Mouse (Mus musculus): ENCODE data around the gene Slc30a7. TPM values are rescaled to one million over a fixed set of nuclear protein-coding genes. Genes with fewer than 3 reads are reported as not detected.

The Slc30a7 gene
- total and polyA plus RNA-seq, 3 experiments, result 15.0 to 38.9 (median 25.3) TPM

DNA sequence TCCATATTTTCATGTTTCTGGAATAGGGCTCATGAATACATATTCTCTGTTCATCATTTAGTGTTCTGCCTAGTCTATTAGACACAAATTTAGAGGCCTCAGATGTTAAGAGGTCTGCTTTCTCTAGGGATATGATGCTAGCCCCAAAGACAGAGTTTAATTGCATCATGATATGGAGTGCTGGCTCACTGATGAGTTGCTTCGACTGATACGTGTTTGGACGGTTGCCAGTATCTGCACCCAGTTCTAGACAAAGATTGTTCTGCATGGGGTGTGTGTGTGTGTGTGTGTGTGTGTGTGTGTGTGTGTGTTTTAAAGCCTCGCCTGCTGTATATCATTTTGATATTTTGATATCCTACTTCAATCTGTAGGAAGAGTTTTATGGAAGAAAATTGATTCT is 114.9 kb downstream of the Slc30a7 start:
- H3K36me3 ChIP-seq (replicated peaks in 1 of 2; ENCODE audit: control insufficient read depth in 1 of 2, insufficient read depth in 1 of 2, low read length in 1 of 2), result peaks cover 14 to 61% of the 10 kb centered on the region in 2 experiments
- H3K9ac ChIP-seq (ENCODE audit: insufficient read depth, low read depth), result no peak overlapping the region
- H3K27me3 ChIP-seq (replicated peaks), result no peaks in the 10 kb centered on the region
- in situ Hi-C loops (cut with MboI; ENCODE audit: low pct_ligation_motif_present, low pct_unique_long_range_greater_than_20kb, low sequenced_read_pairs) (no loop called here), dilution Hi-C loops (cut with MboI; ENCODE audit: extremely low pct_ligation_motif_present, extremely low pct_unique_long_range_greater_than_20kb, low sequenced_read_pairs) (no loop called here)
- H3K4me1 ChIP-seq (ENCODE audit: control insufficient read depth in 1 of 2, insufficient read depth in 2 of 2), result peaks cover 3 to 46% of the 10 kb centered on the region in 2 experiments; a peak in 3 of 4 replicates
- H3K4me2 ChIP-seq (ENCODE audit: insufficient read depth, low read depth, poor library complexity, severe bottlenecking), result no peak overlapping the region
- H3K27ac ChIP-seq (ENCODE audit: insufficient read depth, low read depth), result no peak overlapping the region
- H3K79me2 ChIP-seq (replicated peaks; ENCODE audit: control insufficient read depth, extremely low read depth, insufficient read depth, poor library complexity, severe bottlenecking), result peaks cover 11% of the 10 kb centered on the region
- no peak overlapping the region for H3K4me3 ChIP-seq (replicated peaks in 1 of 3; ENCODE audit: low read depth in 2 of 3, low read length in 2 of 3, poor library complexity in 1 of 3)
- TF ChIP-seq ZNF384 (IDR thresholded peaks at IDR 0.05; ENCODE audit: low read depth, low read length) (no peak), KAT2A (IDR thresholded peaks at IDR 0.05; ENCODE audit: insufficient replicate concordance, low read length) (no peak), JUN (IDR thresholded peaks at IDR 0.05; ENCODE audit: insufficient read depth, low read depth, low read length) (no peak), HCFC1 (IDR thresholded peaks at IDR 0.05; ENCODE audit: low read depth, low read length) (no peak), EP300 (IDR thresholded peaks at IDR 0.05; ENCODE audit: low read length) (no peak), MAZ (IDR thresholded peaks at IDR 0.05; ENCODE audit: low read depth, low read length) (no peak), NELFE (IDR thresholded peaks at IDR 0.05; ENCODE audit: low read depth, low read length) (no peak)
- DNase-seq (ENCODE audit: extremely low read depth), result no peak
- H3K9me3 ChIP-seq (replicated peaks; ENCODE audit: low read length), result no peaks in the 10 kb centered on the region

Other genes with a start within 250 kb of the Slc30a7 start
- gene Dph5, start 119.6 kb downstream of the Slc30a7 start, total RNA-seq (2012; rRNA removed), result 37.0 and 41.4 TPM in 2 replicates
- gene Dph5, start 119.6 kb downstream of the Slc30a7 start, total RNA-seq (2014; rRNA removed), result 70.0 and 74.3 TPM in 2 replicates
- gene Dph5, start 119.6 kb downstream of the Slc30a7 start, polyA plus RNA-seq (2012; ENCODE audit: insufficient read length, low read depth), result 54.1 and 55.1 TPM in 2 replicates
- 7.2 and 8.1 TPM in 2 replicates for gene Extl2, start 56 bp upstream of the Slc30a7 start, total RNA-seq (2012; rRNA removed)
- 11.2 and 11.9 TPM in 2 replicates for gene Extl2, start 56 bp upstream of the Slc30a7 start, total RNA-seq (2014; rRNA removed)
- 7.8 and 12.0 TPM in 2 replicates for gene Extl2, start 56 bp upstream of the Slc30a7 start, polyA plus RNA-seq (2012; ENCODE audit: insufficient read length, low read depth)
- 0.29 TPM in 1 of 2 replicates, not detected in the other for gene Vcam1, start 122.3 kb upstream of the Slc30a7 start, total RNA-seq (2012; rRNA removed)
- 2.2 TPM in 2 replicates for gene Vcam1, start 122.3 kb upstream of the Slc30a7 start, total RNA-seq (2014; rRNA removed)
- 1.8 and 1.9 TPM in 2 replicates for gene Vcam1, start 122.3 kb upstream of the Slc30a7 start, polyA plus RNA-seq (2012; ENCODE audit: insufficient read length, low read depth)
- not detected in 2 replicates for gene Gpr88, start 246.1 kb upstream of the Slc30a7 start, total RNA-seq (2012; rRNA removed)
- not detected in 2 replicates for gene Gpr88, start 246.1 kb upstream of the Slc30a7 start, total RNA-seq (2014; rRNA removed)
- gene Gpr88, start 246.1 kb upstream of the Slc30a7 start, polyA plus RNA-seq (2012; ENCODE audit: insufficient read length, low read depth), result not detected in 2 replicates